Mouse (Mus musculus) heart, adult 2 months (tissue): ENCODE data around the gene Dgkh. TPM values are rescaled to one million over a fixed set of nuclear protein-coding genes. Genes with fewer than 3 reads are reported as not detected.
"Not testable (repeated sequence)": the region's sequence is repeated elsewhere in the genome, so short reads cannot be mapped to it uniquely, and the experiment has no call there.

ENCODE experiments used
- DNase-seq, 2 experiments: peaks; one replicate each; pipeline ENCODE4 v3.0.0; 2021
- H3K27ac ChIP-seq: fragments of 200-600 bp; 2 replicates; pipeline ENCODE4 v1.8.1; 2022
- H3K27me3 ChIP-seq: fragments of 200-500 bp; 2 replicates; pipeline ENCODE4 v1.6.1; 2012; ENCODE audit warnings: mild to moderate bottlenecking, low read length, inconsistent platforms, mixed read lengths; ENCODE audit not compliant: control insufficient read depth, insufficient read depth
- H3K36me3 ChIP-seq: fragments of 200-500 bp; 2 replicates; pipeline ENCODE4 v1.6.1; 2012; ENCODE audit warnings: low read length, inconsistent platforms; ENCODE audit not compliant: control insufficient read depth, insufficient read depth
- H3K4me1 ChIP-seq: fragments of 200-500 bp; 2 replicates; pipeline ENCODE4 v1.6.1; 2011; ENCODE audit warnings: low read length; ENCODE audit not compliant: control insufficient read depth, insufficient read depth
- H3K4me3 ChIP-seq: fragments of 200-600 bp; 2 replicates; pipeline ENCODE4 v1.8.1; 2022
- H3K79me2 ChIP-seq: fragments of 200-500 bp; replicated peaks from 2 replicates; pipeline ENCODE4 v1.6.1; 2012; ENCODE audit warnings: mild to moderate bottlenecking, inconsistent platforms, low read length, moderate library complexity, mixed read lengths; ENCODE audit not compliant: control insufficient read depth, insufficient read depth
- H3K9ac ChIP-seq: fragments of 200-500 bp; 2 replicates; pipeline ENCODE4 v1.6.1; 2012; ENCODE audit warnings: low read depth, mild to moderate bottlenecking, control low read depth, inconsistent platforms, low read length, mixed read lengths
- CTCF ChIP-seq: fragments of 200-600 bp; IDR thresholded peaks from 2 replicates; pipeline ENCODE4 v1.8.1; 2022; ENCODE audit warnings: antibody characterized with exemption, mild to moderate bottlenecking, moderate library complexity
- EP300 ChIP-seq: fragments of 200-500 bp; IDR thresholded peaks from 2 replicates; pipeline ENCODE4 v1.6.1; 2011; ENCODE audit warnings: low read depth, low read length, control low read depth; ENCODE audit not compliant: insufficient read depth
- POLR2A ChIP-seq: fragments of 200-500 bp; IDR thresholded peaks from 2 replicates; pipeline ENCODE4 v1.6.1; 2011; ENCODE audit warnings: mild to moderate bottlenecking, low read depth, low read length, control low read depth; ENCODE audit not compliant: insufficient read depth
- WGBS: fragments of 180-500 bp; shearing (Covaris S2); methylation state at CpG from one replicate; pipeline ENCODE4 v1.1.7; 2018; 5-methylcytosine and 5-hydroxymethylcytosine counted together
- intact Hi-C: fragments of 180-260 bp; cut with DNase I; formaldehyde crosslinking; loops from one replicate; pipeline ENCODE4 v1.15.1; 2025
- polyA plus RNA-seq: library from polyadenylated mRNA; depleted of rRNA; stranded (reverse); fragments of >200 nt; gene quantifications from 2 replicates; pipeline ENCODE4 v1.2.3, GENCODE M21; 2012
- total RNA-seq, 2 experiments: library from RNA; stranded (reverse); gene quantifications; 2 replicates each; pipeline ENCODE4 v1.2.3; 2021

Dgkh gene
- total and polyA plus RNA-seq, 3 experiments, result 1.1 to 6.3 (median 6.2) TPM

GRCm38 (mm10) chr14:78566431-78566830 lies 166.1 kb downstream of the Dgkh start:
- H3K36me3 ChIP-seq, result no peaks in the 10 kb centered on the region
- no peaks in the 10 kb centered on the region for H3K79me2 ChIP-seq
- no peak overlapping the region for H3K27ac ChIP-seq
- no peaks in the 10 kb centered on the region for H3K4me1 ChIP-seq
- no peak overlapping the region for H3K4me3 ChIP-seq
- no peak overlapping the region for H3K9ac ChIP-seq
- TF ChIP-seq EP300 (no peak), CTCF (no peak), POLR2A (no peak)
- DNase-seq, result no peak
- intact Hi-C loops, result no loop called here
- H3K27me3 ChIP-seq, result no peaks in the 10 kb centered on the region
- WGBS, result 70% methylated on average over 4 of the region's 4 CpGs

- WGBS, result 95% methylated on average over 2 of the region's 2 CpGs
- Histone ChIP-seq H3K9ac (no peak overlapping the region), H3K4me3 (no peak overlapping the region), H3K27me3 (no peaks in the 10 kb centered on the region), H3K27ac (no peak overlapping the region), H3K79me2 (no peaks in the 10 kb centered on the region), H3K4me1 (no peaks in the 10 kb centered on the region), H3K36me3 (no peaks in the 10 kb centered on the region)
- intact Hi-C loops, result no loop called here
- no peak for DNase-seq
- TF ChIP-seq EP300, result no peak
- TF ChIP-seq POLR2A, result no peak
- TF ChIP-seq CTCF, result no peak
Measured at GRCm38 (mm10) chr14:78564292-78564691, 168.3 kb downstream of the Dgkh start.

GRCm38 (mm10) chr14:78563211-78563610 lies 169.4 kb downstream of the Dgkh start:
- 92% methylated on average over 7 of the region's 7 CpGs for WGBS
- intact Hi-C loops, result no loop called here

GRCm38 (mm10) chr14:78562121-78562520 lies 170.5 kb downstream of the Dgkh start:
- Histone ChIP-seq H3K4me1 (no peaks in the 10 kb centered on the region), H3K27me3 (no peaks in the 10 kb centered on the region), H3K36me3 (no peaks in the 10 kb centered on the region), H3K9ac (no peak overlapping the region), H3K4me3 (no peak overlapping the region), H3K27ac (no peak overlapping the region), H3K79me2 (no peaks in the 10 kb centered on the region)
- WGBS, result 88% methylated on average over 4 of the region's 4 CpGs
- intact Hi-C loops, result no loop called here
- no peak for DNase-seq
- TF ChIP-seq CTCF (no peak), EP300 (no peak), POLR2A (no peak)

More at GRCm38 (mm10) chr14:78563211-78563610, 169.4 kb downstream of the Dgkh start:
- H3K36me3 ChIP-seq, result no peaks in the 10 kb centered on the region
- no peaks in the 10 kb centered on the region for H3K79me2 ChIP-seq
- no peak overlapping the region for H3K4me3 ChIP-seq
- H3K9ac ChIP-seq, result no peak overlapping the region
- H3K27ac ChIP-seq, result no peak overlapping the region
- DNase-seq, result no peak
- H3K27me3 ChIP-seq, result no peaks in the 10 kb centered on the region
- H3K4me1 ChIP-seq, result no peaks in the 10 kb centered on the region
- TF ChIP-seq CTCF, result no peak
- TF ChIP-seq POLR2A, result no peak
- no peak for TF ChIP-seq EP300

- intact Hi-C loops, result no loop called here
- no peaks in the 10 kb centered on the region for H3K27me3 ChIP-seq
- H3K36me3 ChIP-seq, result no peaks in the 10 kb centered on the region
- H3K4me3 ChIP-seq, result no peak overlapping the region
- no peaks in the 10 kb centered on the region for H3K4me1 ChIP-seq
- H3K9ac ChIP-seq, result no peak overlapping the region
- WGBS, result 81% methylated on average over 8 of the region's 8 CpGs
- no peaks in the 10 kb centered on the region for H3K79me2 ChIP-seq
- TF ChIP-seq EP300 (no peak), POLR2A (no peak), CTCF (no peak)
- no peak for DNase-seq
- H3K27ac ChIP-seq, result no peak overlapping the region
Measured at GRCm38 (mm10) chr14:78559042-78559441, 173.5 kb downstream of the Dgkh start.

- H3K9ac ChIP-seq, H3K4me1 ChIP-seq, H3K27me3 ChIP-seq, H3K36me3 ChIP-seq, H3K4me3 ChIP-seq, DNase-seq, intact Hi-C loops, H3K79me2 ChIP-seq, H3K27ac ChIP-seq: not testable (repeated sequence)
- WGBS, result 89% methylated on average over 3 of the region's 3 CpGs
Measured at GRCm38 (mm10) chr14:78554830-78555229, 177.7 kb downstream of the Dgkh start.

GRCm38 (mm10) chr14:78553661-78554060 lies 178.9 kb downstream of the Dgkh start:
- no peak overlapping the region for H3K9ac ChIP-seq
- WGBS, result 97% methylated on average over 6 of the region's 6 CpGs

More at GRCm38 (mm10) chr14:78553661-78554060, 178.9 kb downstream of the Dgkh start:
- intact Hi-C loops, result no loop called here
- DNase-seq, result no peak
- H3K27ac ChIP-seq, result no peak overlapping the region
- H3K4me3 ChIP-seq, result no peak overlapping the region
- TF ChIP-seq EP300 (no peak), POLR2A (no peak), CTCF (peak; percentile 16; the same call in 1 of the 2 replicates)
- no peaks in the 10 kb centered on the region for H3K79me2 ChIP-seq
- no peaks in the 10 kb centered on the region for H3K27me3 ChIP-seq
- H3K36me3 ChIP-seq, result no peaks in the 10 kb centered on the region
- peaks cover 4% of the 10 kb centered on the region for H3K4me1 ChIP-seq
